Mouse (Mus musculus) ES-E14 (cell line): Measurements from ENCODE around the gene Cryl1. TPM values are rescaled to one million over a fixed set of nuclear protein-coding genes. Genes with fewer than 3 reads are reported as not detected.
A peak's percentile ranks its signal among the peaks of the same experiment; 100 is the strongest.

Source experiments
- DNase-seq: peaks from one replicate; pipeline ENCODE4 v3.0.0-alpha.2; 2013; ENCODE audit warnings: low read depth, low spot score
- H3K27ac ChIP-seq: 2 replicates; pipeline ENCODE4 v1.5.1; 2012; ENCODE audit warnings: low read depth, mild to moderate bottlenecking, low read length, moderate library complexity, mixed read lengths; ENCODE audit not compliant: poor library complexity, insufficient read depth, severe bottlenecking
- H3K36me3 ChIP-seq: 2 replicates; pipeline ENCODE4 v1.6.1; 2012; ENCODE audit warnings: mild to moderate bottlenecking, low read length, moderate library complexity, mixed read lengths; ENCODE audit not compliant: control insufficient read depth, poor library complexity, insufficient read depth, severe bottlenecking
- H3K4me1 ChIP-seq, 2 experiments: fragments of 150-350 bp in 1 of 2; sonication (generic) in 1 of 2; 2 replicates each; pipeline ENCODE4 v1.6.1; 2012; ENCODE audit warnings: low read length in 2 of 2, mild to moderate bottlenecking in 1 of 2, mixed read lengths in 1 of 2; ENCODE audit not compliant: control insufficient read depth in 2 of 2, insufficient read depth in 2 of 2, poor library complexity in 1 of 2
- H3K4me3 ChIP-seq, 2 experiments: fragments of 150-350 bp in 1 of 2; sonication (generic) in 1 of 2; 2 replicates each; pipeline ENCODE4 v1.5.1; 2012; ENCODE audit warnings: low read length in 2 of 2, low read depth in 1 of 2, mild to moderate bottlenecking in 1 of 2, mixed read lengths in 1 of 2; ENCODE audit not compliant: insufficient read depth in 1 of 2, poor library complexity in 1 of 2, severe bottlenecking in 1 of 2
- H3K9ac ChIP-seq: 2 replicates; pipeline ENCODE4 v1.6.1; 2012; ENCODE audit warnings: low read depth, mild to moderate bottlenecking, low read length, mixed read lengths; ENCODE audit not compliant: poor library complexity, insufficient read depth, severe bottlenecking
- H3K9me3 ChIP-seq: fragments of 150-350 bp; sonication (generic); 2 replicates; pipeline ENCODE4 v1.6.1; 2012; ENCODE audit warnings: low read depth, mild to moderate bottlenecking, low read length; ENCODE audit not compliant: control insufficient read depth, insufficient read depth
- CHD2 ChIP-seq: IDR thresholded peaks from 2 replicates; pipeline ENCODE4 v1.6.1; 2014; ENCODE audit warnings: mild to moderate bottlenecking, low read depth, low read length, inconsistent platforms
- HCFC1 ChIP-seq: IDR thresholded peaks from 2 replicates; pipeline ENCODE4 v1.6.1; 2012; ENCODE audit warnings: low read length, inconsistent platforms, borderline replicate concordance; ENCODE audit not compliant: insufficient read depth
- MAFK ChIP-seq: IDR thresholded peaks from 2 replicates; pipeline ENCODE4 v1.6.1; 2014; ENCODE audit warnings: mild to moderate bottlenecking, low read depth, low read length, inconsistent platforms; ENCODE audit not compliant: insufficient read depth
- ZC3H11A ChIP-seq: IDR thresholded peaks from 2 replicates; pipeline ENCODE4 v1.6.1; 2012; ENCODE audit warnings: low read depth, mild to moderate bottlenecking, inconsistent platforms, low read length, borderline replicate concordance
- ZNF384 ChIP-seq: IDR thresholded peaks from 2 replicates; pipeline ENCODE4 v1.6.1; 2012; ENCODE audit warnings: low read depth, low read length, inconsistent platforms
- in situ Hi-C, 2 experiments: fragments of 600-800 bp; cut with MboI; formaldehyde crosslinking; loops; one replicate each; pipeline ENCODE4 v1.15.1; 2025; ENCODE audit warnings: low sequenced_read_pairs in 2 of 2, inconsistent platforms in 1 of 2; ENCODE audit not compliant: unreplicated experiment in 2 of 2
- total RNA-seq: library from RNA; depleted of rRNA; stranded (reverse); fragments of 300-350 nt; gene quantifications from 2 replicates; pipeline ENCODE4 v1.2.3, GENCODE M21; 2012

The Cryl1 gene
- total RNA-seq, 1 experiment: 4.1 TPM

DNA sequence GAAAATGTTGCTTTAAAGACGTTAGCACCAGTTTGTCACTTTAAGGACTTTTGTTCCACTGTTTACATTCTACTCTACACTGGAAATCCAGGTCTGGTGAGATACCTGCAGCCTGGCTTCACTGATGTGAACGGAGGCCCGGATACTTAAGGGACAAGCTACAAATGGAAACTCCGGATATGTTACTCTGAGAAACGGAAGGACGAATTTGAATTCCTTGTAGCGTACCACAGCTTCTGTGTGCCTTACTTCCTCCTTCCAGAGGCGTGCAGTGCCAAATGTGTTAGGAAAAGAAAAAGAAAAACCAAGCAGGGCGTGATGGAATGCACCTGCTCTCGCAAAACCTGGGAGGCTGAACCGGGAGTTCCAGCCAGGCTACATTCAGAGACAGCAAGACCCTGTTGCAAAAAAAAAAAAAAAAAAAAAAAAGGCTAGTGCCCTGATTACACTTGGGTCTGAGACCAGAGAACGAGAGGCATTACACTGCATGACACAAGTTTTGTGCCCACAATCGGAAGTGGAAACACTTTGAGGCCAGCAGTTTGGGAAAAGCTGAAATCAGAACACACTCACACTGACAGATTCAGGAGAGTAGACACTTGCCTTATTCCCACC, 591 bp upstream of the Cryl1 start:
- no peak for DNase-seq

DNA sequence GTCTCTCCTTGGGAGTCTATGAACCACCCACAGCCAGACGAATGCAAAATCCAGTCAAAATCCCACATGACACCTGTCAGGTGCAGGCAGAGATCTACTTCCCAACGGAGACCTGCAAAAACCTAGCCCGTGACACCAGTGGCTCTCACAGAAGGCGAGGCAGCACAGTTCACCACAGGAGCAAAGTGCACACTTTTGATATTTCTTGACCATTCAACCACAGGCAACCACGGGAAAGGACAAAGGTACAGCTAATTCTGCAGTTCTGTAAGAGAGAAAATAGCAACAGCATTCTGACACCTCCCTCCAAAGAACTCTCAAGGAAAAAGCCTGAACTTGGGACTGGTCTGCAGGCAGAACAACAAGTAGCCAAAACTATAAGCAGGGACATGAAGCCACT, 1.1 kb downstream of the Cryl1 start:
- no peaks in the 10 kb centered on the region for H3K9me3 ChIP-seq

More for the DNA sequence above, 591 bp upstream of the Cryl1 start:
- no peak overlapping the region for H3K27ac ChIP-seq
- in situ Hi-C loops: no loop called here
- H3K36me3 ChIP-seq: no peaks in the 10 kb centered on the region
- no peaks in the 10 kb centered on the region for H3K9me3 ChIP-seq
- TF ChIP-seq HCFC1 (no peak), ZNF384 (peak; percentile 53), ZC3H11A (no peak)
- peak overlapping the region in 1 of 2 experiments; percentile 77; a peak in 2 of 4 replicates for H3K4me3 ChIP-seq
- no peaks in the 10 kb centered on the region for H3K4me1 ChIP-seq
- H3K9ac ChIP-seq: no peak overlapping the region

GRCm38 (mm10) chr14:57395470-57395869, 2.9 kb downstream of the Cryl1 start:
- no peak for DNase-seq
- no peaks in the 10 kb centered on the region for H3K4me1 ChIP-seq
- H3K27ac ChIP-seq: no peak overlapping the region
- in situ Hi-C loops: no loop called here
- H3K9me3 ChIP-seq: no peaks in the 10 kb centered on the region
- no peak overlapping the region for H3K4me3 ChIP-seq
- no peak for TF ChIP-seq HCFC1
- TF ChIP-seq CHD2: no peak
- no peak for TF ChIP-seq ZNF384
- no peak for TF ChIP-seq ZC3H11A
- TF ChIP-seq MAFK: no peak
- no peaks in the 10 kb centered on the region for H3K36me3 ChIP-seq
- no peak overlapping the region for H3K9ac ChIP-seq

More for the DNA sequence above, 1.1 kb downstream of the Cryl1 start:
- H3K9ac ChIP-seq: no peak overlapping the region
- no peak overlapping the region for H3K4me3 ChIP-seq
- no peaks in the 10 kb centered on the region for H3K4me1 ChIP-seq
- TF ChIP-seq MAFK: no peak
- no peak for TF ChIP-seq CHD2
- no peak for TF ChIP-seq HCFC1
- TF ChIP-seq ZNF384: no peak
- no peak for TF ChIP-seq ZC3H11A
- no peak overlapping the region for H3K27ac ChIP-seq
- in situ Hi-C loops: no loop called here
- DNase-seq: no peak
- H3K36me3 ChIP-seq: no peaks in the 10 kb centered on the region

GRCm38 (mm10) chr14:57392278-57392677, 6.1 kb downstream of the Cryl1 start:
- no peak overlapping the region for H3K4me3 ChIP-seq
- TF ChIP-seq ZNF384: no peak
- TF ChIP-seq CHD2: no peak
- TF ChIP-seq ZC3H11A: no peak
- no peaks in the 10 kb centered on the region for H3K9me3 ChIP-seq
- H3K9ac ChIP-seq: no peak overlapping the region
- in situ Hi-C loops: no loop called here
- H3K36me3 ChIP-seq: no peaks in the 10 kb centered on the region
- H3K4me1 ChIP-seq: no peaks in the 10 kb centered on the region
- H3K27ac ChIP-seq: no peak overlapping the region
- no peak for DNase-seq

DNA sequence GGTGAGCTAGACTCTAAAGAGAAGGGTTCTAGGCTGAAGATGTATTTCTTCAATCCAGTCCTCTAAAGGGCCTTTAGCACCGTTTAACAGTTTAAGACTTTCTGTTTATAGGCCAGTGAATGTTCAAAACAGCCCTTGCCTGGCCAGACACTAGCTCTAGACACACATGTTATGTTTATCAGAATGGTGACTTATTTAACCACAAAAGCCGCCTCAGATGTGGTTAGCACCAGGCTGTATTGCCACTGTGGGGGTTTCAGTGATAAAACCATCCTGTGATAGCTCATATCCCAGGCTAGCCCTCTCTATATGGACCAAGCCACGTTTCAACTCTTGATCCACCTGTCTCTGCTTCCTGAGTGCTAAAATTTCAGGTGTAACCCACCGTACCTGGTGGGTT, 6.7 kb downstream of the Cryl1 start:
- no peak overlapping the region for H3K4me3 ChIP-seq
- H3K4me1 ChIP-seq: peaks cover 0 to 4% of the 10 kb centered on the region in 2 experiments; a peak in 1 of 4 replicates
- no peak for DNase-seq
- no peak overlapping the region for H3K9ac ChIP-seq
- H3K36me3 ChIP-seq: no peaks in the 10 kb centered on the region
- H3K27ac ChIP-seq: no peak overlapping the region
- in situ Hi-C loops: no loop called here
- no peak for TF ChIP-seq HCFC1
- no peaks in the 10 kb centered on the region for H3K9me3 ChIP-seq
